Mouse (Mus musculus) retina, embryonic 14.5 days (tissue): ENCODE measurements around the gene Dido1.
"Not testable (repeated sequence)": the region's sequence is repeated elsewhere in the genome, so short reads cannot be mapped to it uniquely, and the experiment has no call there.

Experiments used
- DNase-seq: peaks from one replicate; pipeline ENCODE4 v3.0.0-alpha.2; 2015; ENCODE audit warnings: low spot score

The Dido1 gene

DNA sequence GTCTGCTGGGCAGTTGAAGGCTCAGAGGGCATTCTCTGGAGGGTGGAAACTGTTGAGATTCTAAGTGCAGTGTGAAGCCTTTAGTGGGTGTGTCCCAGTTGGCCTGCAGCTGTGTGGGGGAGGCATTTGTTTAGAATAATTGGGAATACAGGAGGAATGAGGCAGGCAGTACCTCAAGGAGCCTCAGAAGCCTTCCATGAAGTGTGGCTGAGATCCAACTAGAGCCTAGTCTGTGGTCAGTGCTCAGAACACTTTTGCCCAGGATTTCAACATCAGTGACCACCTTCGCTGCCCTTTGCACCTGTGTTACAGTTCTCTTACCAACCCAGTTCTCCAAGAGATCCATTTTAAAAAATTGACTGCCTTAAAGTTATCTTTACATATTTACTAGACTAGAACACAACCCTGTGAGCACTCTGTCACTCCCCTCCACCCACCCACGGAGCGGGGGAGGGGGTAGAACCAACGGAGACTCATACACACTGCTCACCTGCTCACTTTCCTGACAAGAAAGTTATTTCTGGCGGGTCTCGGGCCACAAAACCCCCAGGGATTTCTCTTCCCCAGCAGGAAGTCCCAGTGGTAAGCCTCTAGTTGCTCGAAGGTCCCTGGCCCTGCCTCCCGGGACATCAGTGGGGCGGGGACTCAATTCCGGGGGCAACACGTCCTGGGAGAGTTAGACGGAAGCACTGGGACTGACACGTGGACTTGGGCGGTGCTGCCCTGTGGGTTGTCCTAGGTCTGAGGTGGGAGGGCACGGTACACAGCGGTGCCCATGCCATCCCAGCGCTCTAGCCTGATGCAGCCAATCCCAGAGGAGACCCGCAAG, 15.0 kb upstream of the Dido1 start, which contains the start of gene Slc17a9:
Gene Slc17a9 (plus strand): TSS at position 679 of the 829 bp plus-strand sequence.
- DNase-seq, result no peak

DNA sequence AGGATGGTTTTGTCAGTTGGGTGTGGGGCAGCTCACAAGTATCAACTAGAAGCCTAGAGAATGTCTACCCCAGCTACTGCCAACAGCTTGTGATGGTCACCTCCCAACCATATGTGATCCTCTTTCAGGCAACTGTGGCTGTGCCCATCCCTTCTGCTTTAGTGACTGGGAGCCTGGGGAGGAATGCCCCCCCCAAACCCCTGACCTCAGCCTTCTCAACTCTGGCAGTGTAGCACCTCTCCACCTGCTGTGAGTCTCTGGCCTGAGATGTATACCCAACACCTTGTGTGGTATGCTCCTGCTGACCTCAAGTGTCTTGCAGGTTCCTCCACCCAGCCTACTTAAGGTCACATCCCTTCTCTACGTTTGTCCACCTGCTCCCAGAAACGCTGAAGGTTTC, 14.1 kb upstream of the Dido1 start:
- DNase-seq, result no peak

DNA sequence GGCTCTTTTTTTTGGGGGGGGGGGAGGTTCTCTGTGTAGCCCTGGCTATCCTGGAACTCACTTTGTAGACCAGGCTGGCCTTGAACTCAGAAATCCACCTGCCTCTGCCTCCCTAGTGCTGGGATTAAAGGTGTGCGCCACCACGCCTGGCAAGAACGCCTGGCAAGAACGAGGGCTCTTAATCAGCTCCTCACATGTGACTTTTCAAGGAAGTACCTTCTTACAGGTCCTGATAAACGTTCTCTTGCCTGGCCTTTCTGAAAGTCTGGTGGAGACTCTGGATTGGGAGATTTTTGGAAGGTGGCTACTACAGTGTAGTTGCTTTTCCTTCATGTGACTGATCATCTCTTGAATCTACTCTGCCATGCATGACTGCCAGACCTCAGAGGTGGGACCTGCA, 12.9 kb upstream of the Dido1 start:
- DNase-seq, result not testable (repeated sequence)

DNA sequence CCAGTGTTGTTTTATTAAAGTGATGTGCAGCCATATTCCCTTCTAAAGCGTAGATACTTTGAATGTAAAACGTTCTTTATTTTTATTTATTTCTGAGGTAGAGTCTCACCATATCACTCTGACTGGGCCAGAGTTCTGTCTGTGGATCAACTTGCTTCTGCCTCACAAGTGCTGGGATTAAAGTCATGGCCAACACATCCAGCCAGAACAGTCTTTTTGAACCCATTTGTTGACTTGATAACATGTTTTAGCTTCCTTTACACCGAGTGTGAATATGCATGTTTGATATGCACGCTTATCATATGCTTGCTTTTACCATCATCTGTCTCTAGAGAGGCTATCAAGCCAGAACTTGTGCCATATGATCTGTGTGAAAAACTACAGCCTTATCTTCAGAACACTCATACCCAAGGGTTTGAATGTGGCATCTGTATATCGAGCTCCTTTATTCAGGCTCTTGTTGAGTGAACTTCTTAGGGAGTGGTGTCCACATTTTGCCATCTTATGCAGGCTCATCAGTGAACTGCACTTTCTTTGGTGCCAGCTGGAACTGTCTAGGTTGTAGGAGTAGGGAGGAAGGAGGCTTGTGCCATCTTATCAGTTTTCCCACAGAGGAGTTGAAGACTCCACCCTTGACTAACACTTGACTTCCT, 2.4 kb upstream of the Dido1 start:
- DNase-seq, result no peak

GRCm38 (mm10) chr2:180711527-180711926, 1.7 kb upstream of the Dido1 start:
- DNase-seq, result no peak

DNA sequence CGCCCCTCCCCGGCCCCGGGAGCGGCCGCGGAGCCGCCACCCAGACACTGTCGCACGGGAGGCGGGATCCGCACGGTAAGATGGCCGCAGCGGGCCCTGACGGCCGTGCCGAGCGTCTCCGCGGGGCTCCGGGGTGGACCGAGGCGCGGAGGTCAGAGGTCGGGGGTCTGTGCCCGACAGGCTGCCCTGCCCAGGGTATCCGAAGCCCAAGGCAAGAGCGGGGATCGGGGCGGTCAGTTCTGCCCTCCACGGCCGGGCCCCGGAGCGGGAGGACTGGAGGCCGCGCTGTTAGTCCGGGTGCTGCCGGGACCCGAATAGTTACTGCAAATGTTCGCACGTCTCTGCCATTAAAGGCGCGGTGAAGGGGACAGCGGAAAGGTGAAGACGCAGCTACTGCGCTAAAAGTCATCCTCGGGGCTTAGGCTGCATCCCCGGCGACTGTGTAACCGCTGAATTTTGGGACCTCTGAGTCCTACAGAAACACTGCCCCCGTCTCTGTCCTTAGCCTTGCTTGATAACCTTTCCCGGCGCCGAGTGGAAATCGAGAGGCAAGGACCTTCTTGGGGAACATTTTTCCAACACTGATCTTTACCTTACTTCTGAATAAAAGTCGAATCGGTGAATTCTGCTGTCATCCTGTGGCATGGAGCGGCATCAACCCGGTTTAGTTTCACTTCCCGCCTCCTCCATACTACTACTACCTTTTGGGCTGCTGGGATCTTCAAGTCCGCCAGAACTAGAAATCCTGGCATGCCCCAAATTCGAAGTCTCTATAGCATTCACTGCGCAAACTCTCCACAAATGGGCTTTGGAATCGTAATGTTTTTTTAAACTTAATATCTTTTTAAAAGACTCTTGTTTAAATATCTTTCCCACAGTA, 717 bp upstream of the Dido1 start:
- DNase-seq, result no peak

GRCm38 (mm10) chr2:180709023-180709922, 526 bp downstream of the Dido1 start:
- DNase-seq, result no peak

- no peak for DNase-seq
Measured at GRCm38 (mm10) chr2:180705975-180706374, 3.8 kb downstream of the Dido1 start.

DNA sequence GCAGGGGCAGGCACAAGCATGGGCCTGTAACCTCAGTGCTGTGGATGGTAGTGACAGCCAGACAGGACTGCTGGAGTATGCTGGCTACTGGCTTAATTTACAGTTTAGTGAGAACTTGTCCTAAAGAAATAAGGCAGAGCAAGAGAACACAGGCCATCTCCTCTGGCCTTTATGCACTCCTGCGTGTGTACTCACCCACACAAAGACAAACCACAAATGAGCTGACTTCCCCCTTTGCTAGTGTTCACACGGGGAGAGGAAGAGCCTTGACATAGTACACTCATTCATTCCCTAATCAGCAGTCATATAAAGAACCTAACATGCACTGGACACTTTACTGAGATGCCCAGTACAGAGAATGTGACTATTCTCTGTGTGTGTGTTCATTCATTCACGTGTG, 4.7 kb downstream of the Dido1 start:
- no peak for DNase-seq

DNA sequence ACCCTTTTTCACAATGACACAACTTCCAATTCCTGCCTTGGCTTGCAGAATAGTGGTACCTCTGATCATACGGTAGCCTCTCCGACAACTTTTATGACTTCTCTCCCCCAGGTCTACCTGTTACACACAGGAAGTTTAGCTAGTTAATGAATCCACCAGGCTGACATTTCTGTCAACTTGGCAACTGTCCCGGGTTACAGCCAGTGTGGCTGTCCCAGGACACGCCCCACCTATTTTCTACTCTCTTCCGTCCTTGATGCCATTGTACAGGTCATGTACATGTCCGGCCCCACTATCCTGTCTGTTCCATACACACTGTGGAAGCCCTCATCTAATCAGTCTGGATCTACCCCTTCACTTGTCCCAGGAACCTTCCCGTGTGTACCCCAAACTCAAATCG, 5.2 kb downstream of the Dido1 start:
- no peak for DNase-seq

GRCm38 (mm10) chr2:180703645-180704359, 6.0 kb downstream of the Dido1 start:
- DNase-seq, result no peak

GRCm38 (mm10) chr2:180703175-180703574, 6.6 kb downstream of the Dido1 start:
- DNase-seq, result no peak

DNA sequence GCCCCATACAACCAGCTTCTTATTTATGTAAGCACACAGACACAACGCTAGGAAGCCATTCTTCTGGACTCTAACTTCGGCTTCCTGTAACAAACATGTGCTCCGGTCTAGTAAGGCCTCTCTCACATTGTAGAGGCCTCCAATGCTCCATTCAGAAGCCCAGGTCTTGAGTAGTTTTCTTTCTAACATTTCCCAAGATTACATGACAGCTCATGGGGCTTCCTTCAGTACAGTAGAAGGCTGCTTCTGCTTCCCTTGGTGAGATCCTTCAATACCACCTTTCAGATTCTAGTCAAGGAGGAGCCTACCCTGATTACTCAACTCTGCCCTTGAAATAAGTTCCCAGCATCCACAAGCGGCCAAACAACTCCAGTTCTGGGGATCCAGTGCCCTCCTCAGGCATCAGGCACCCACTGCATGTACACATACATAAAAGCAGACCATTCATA, 7.1 kb downstream of the Dido1 start:
- no peak for DNase-seq

- DNase-seq, result peak; percentile 95
Measured at GRCm38 (mm10) chr2:180701767-180702621, 7.8 kb downstream of the Dido1 start.

DNA sequence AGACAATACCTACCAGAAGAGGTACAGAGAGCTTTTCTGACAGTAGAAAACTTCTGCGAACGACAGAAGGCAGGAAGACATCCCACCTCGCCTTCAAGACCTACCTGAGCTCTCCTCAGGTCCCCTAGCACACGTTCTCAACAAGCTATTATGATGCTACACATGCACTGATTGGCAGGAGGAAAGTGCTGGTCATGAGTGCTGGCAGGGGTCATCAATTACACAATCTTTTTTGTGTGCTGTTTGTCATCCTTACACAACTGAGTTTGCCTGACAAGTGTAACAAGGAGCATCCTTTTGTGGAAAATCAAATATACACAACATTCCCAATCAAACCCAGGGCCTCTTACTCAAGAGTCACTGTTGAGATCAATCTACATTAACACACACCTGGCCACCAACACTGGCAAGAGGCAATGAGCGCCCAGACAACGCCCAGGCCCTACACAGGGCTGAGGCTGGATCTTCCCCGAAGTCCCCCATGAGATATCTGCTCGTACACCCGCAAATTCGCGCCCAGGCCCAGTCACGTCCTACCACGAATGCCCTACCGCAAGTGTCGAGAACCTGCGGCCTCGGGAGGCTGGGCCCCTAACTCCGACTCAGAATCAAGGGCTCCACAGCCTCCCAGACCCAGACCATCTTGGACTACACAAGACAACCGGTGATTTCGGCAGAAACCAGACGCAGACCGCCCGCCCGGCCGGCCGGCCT, 8.6 kb downstream of the Dido1 start:
- peak; percentile 20 for DNase-seq

DNA sequence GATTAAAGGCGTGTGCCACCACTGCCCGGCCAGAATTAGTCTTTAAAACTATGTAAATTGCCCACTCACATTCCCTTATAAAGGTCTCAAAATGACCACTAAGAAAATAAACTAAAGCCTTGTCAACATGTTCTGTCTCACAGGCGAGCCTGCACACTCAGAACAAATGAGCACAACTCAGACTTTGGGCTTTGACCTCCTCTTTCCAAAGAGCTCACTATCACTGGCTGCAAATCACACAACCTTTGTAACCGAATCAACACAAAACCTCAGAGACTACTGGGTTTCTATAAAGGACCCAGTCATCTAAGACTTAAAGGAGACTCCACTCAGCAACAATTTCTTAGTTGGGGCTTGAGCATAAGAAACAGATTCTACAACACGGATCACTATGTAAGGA, 9.3 kb downstream of the Dido1 start:
- no peak for DNase-seq

DNA sequence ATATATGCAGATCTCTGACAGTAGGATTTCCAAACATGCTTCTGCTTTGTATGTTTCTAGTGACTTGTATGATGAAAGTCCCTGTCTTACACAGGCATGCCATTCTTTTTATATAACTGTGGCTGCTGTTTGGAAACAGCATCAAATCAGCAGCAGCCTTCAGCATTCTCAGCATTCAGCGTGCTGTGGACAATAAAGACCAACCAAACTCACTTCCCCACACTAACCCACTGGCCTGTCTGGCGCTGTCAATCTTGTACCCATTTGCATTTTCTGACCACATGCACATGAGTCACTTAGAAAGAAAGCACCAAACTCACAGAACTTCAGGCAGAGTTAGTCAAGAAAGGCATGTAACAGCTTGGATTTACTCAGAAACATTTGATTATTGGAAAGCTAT, 14.6 kb downstream of the Dido1 start:
- DNase-seq, result no peak

GRCm38 (mm10) chr2:180692630-180693029, 17.2 kb downstream of the Dido1 start:
- DNase-seq, result peak; percentile 46

- no peak for DNase-seq
Measured at GRCm38 (mm10) chr2:180689841-180690240, 20.0 kb downstream of the Dido1 start.
